Mouse (Mus musculus): ENCODE measurements around the gene Mrpl34.

DNA sequence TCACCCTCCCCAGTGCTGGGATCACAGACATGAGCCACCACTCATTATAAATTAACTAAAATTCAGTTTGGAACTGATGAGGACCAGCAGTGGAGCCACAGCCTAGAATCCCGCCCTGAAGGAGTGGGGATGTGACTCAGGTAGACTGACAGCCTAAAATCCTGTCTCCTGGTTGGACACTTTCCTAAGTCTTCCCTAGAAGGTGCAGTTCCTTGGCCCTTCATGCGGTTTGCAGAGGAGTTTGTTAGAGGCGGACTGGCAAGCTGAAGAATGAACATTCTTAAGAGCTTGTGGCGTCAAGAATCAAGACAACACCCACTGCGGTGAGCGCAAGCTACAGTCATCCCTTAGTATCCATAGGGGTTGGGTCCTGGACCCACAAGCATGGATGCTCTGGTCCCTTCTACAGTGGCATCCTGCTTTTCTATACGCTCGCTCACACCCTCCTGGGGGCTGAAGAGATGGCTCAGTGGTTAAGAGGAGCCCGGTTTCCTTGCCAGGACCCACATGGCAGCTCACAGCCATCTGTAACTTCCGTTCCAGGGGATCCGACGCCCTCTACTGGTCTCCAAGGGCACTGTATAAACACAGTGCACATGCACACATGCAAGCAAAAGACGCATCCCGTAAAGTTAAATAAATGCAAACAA, 12.6 kb downstream of the Mrpl34 start:
- TF ChIP-seq ZNF384 (IDR thresholded peaks at IDR 0.05; ENCODE audit: low read depth, low read length): 0 out of 2 replicates have a peak, but pooled peaks have one; percentile 12
- TF ChIP-seq HCFC1 (IDR thresholded peaks at IDR 0.05; ENCODE audit: borderline replicate concordance, insufficient read depth, low read length): 0 out of 2 replicates have a peak, but pooled peaks have one; percentile 51

Data from ES-E14 (cell line).